Mouse (Mus musculus) neural tube, embryonic 11.5 days (tissue): ENCODE results near the gene Mslnl. TPM values are rescaled to one million over a fixed set of nuclear protein-coding genes. Genes with fewer than 3 reads are reported as not detected.

Experiments
- ATAC-seq: fragments of 200-750 bp; cut with Nextera tagmentation; 2 replicates; pipeline ENCODE4 v1.8.0; 2017; ENCODE audit warnings: moderate number of reproducible peaks, mild to moderate bottlenecking, moderate TSS enrichment, moderate library complexity; ENCODE audit not compliant: insufficient read depth, low FRiP score, low TSS enrichment
- DNase-seq: peaks from one replicate; pipeline ENCODE4 v3.0.0-alpha.2; 2015; ENCODE audit warnings: low spot score
- H3K27ac ChIP-seq: fragments of 300-500 bp; sonication (generic); 2 replicates; pipeline ENCODE4 v1.5.1; 2014; ENCODE audit warnings: low read depth, mild to moderate bottlenecking, low read length
- H3K27me3 ChIP-seq: fragments of 300-500 bp; sonication (generic); 2 replicates; pipeline ENCODE4 v1.6.1; 2014; ENCODE audit warnings: mild to moderate bottlenecking, low read length, mixed read lengths; ENCODE audit not compliant: control insufficient read depth, insufficient read depth
- H3K36me3 ChIP-seq: fragments of 300-500 bp; sonication (generic); 2 replicates; pipeline ENCODE4 v1.6.1; 2014; ENCODE audit warnings: mild to moderate bottlenecking, low read length, moderate library complexity, mixed read lengths; ENCODE audit not compliant: control insufficient read depth, insufficient read depth
- H3K4me1 ChIP-seq: fragments of 300-500 bp; sonication (generic); 2 replicates; pipeline ENCODE4 v1.6.1; 2014; ENCODE audit warnings: low read length, mixed read lengths; ENCODE audit not compliant: control insufficient read depth, insufficient read depth
- H3K4me2 ChIP-seq: fragments of 300-500 bp; sonication (generic); 2 replicates; pipeline ENCODE4 v1.6.1; 2014; ENCODE audit warnings: low read depth, mild to moderate bottlenecking, moderate library complexity
- H3K4me3 ChIP-seq: fragments of 300-500 bp; sonication (generic); 2 replicates; pipeline ENCODE4 v1.5.1; 2014; ENCODE audit warnings: low read depth, low read length
- H3K9ac ChIP-seq: fragments of 300-500 bp; sonication (generic); 2 replicates; pipeline ENCODE4 v1.6.1; 2014; ENCODE audit warnings: mild to moderate bottlenecking, low read length
- H3K9me3 ChIP-seq: fragments of 300-500 bp; sonication (generic); 2 replicates; pipeline ENCODE4 v1.6.1; 2016; ENCODE audit warnings: low read length; ENCODE audit not compliant: control insufficient read depth
- WGBS: fragments of 180-500 bp; shearing (Covaris S2); extraction: QIAGEN DNeasy Blood & Tissue Kit; methylation state at CpG from one replicate; pipeline ENCODE4 v1.1.7; 2014; 5-methylcytosine and 5-hydroxymethylcytosine counted together
- polyA plus RNA-seq: library from polyadenylated mRNA; unstranded; fragments of >200 nt; fragmentation: Nextera tagmentation; extraction: Ambion mirVana; gene quantifications from 2 replicates; pipeline ENCODE4 v1.2.1, GENCODE M21; 2014

Mslnl gene
- polyA plus RNA-seq, result 0.13 TPM in 1 of 2 replicates, not detected in the other

DNA sequence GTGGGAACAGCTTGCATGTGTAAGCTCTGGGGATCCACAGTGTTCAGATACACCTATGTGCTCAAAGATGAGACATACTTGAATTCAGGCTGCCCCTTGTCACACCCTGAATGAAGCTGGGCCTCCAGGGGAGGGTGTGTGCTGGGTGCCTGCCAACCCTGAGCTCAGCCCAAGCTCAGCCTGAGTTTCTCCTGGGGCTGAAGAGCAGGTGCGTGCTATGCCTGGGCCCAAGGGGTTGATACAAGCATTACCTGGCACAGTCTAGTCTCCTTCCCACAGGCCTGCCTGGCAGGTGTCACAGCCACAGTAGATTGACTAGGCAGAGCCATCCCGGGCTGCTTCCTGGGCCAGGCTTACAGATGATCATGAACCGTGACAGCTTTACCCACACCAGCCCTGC, at the start of gene Mslnl:
Mslnl (plus strand) TSS at position 298 of the 400 bp plus-strand sequence.
- Histone ChIP-seq H3K27ac (no peak within 1 kb of the TSS), H3K9me3 (no peaks in the 10 kb centered on the region), H3K36me3 (no peaks in the 10 kb centered on the region), H3K9ac (no peak within 1 kb of the TSS), H3K4me1 (no peaks in the 10 kb centered on the region), H3K27me3 (no peaks in the 10 kb centered on the region), H3K4me2 (no peak within 1 kb of the TSS), H3K4me3 (no peak within 1 kb of the TSS)
- ATAC-seq (no peak), DNase-seq (no peak)
- WGBS, result 91% methylated on average over 3 of the region's 3 CpGs

DNA sequence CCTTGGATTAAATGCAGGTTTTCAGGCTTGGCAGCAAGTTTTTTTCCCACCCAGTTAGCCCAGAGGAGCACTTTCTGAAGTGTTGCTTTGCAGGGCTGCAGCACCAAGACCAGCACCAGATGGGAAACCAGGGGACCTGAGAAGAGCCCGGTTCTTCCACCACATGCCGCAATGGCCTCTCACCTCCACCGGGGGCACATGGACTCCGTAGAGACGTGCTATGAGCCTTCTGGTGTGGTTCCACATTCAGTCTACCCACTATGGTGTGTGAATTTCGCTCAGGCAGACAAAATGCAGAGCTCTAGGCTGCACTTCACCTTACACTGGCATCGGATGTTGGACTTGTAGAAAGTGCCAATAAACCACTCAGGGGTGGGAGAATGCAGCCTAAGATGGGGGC, 49.5 kb upstream of the Mslnl start:
- no peaks in the 10 kb centered on the region for H3K9me3 ChIP-seq
- WGBS, result 51% methylated on average over 7 of the region's 7 CpGs
- H3K36me3 ChIP-seq, result no peaks in the 10 kb centered on the region
- peak; percentile 56 for DNase-seq
- no peak overlapping the region for H3K4me2 ChIP-seq
- H3K4me3 ChIP-seq, result no peak overlapping the region
- no peak overlapping the region for H3K9ac ChIP-seq
- no peak overlapping the region for H3K27ac ChIP-seq
- H3K4me1 ChIP-seq, result no peaks in the 10 kb centered on the region
- no peak for ATAC-seq
- H3K27me3 ChIP-seq, result no peaks in the 10 kb centered on the region

DNA sequence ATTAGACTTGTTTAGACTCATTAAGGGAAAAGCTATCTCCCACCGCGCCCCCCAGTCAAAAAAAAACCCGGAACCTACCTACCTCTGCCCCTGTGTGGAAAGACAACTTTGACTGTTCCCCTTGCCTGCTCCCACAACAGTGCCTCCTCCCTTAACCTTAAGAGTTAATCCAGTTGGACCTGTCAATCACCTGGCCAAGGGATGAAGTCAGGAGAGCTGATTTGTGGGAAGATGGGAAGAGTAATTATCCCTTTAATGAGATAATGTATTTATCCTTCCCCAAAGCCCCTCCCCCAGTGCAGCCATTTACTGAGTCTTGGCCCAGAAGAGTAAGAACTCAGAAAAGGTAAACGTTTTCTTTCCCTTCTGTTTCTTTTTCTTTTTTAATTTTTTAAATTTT, 46.9 kb upstream of the Mslnl start:
- ATAC-seq, result no peak
- Histone ChIP-seq H3K9me3 (no peaks in the 10 kb centered on the region), H3K27me3 (no peaks in the 10 kb centered on the region), H3K36me3 (no peaks in the 10 kb centered on the region), H3K4me3 (no peak overlapping the region), H3K9ac (no peak overlapping the region), H3K27ac (no peak overlapping the region), H3K4me1 (no peaks in the 10 kb centered on the region), H3K4me2 (no peak overlapping the region)
- no peak for DNase-seq
- 86% methylated on average over 4 of the region's 4 CpGs for WGBS

DNA sequence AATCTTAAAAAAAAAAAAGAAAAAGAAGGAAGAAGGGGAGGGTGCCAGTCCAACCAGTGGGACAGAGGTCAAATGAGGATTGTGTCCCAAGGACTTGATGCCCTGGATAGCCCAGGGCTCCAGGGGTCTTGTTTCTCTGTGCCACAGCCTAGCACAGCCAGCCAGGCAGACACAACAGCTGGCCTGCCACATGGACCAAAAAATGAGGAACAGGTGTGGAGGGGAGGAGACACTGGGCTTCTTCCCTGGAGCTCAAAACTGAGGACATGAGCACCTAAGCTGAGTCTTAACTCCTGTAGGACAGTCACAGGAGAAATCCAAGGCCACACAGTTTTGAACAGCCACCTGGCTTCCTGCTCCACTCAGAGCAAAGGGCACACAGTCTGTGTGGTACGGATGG, 39.6 kb upstream of the Mslnl start:
- no peaks in the 10 kb centered on the region for H3K27me3 ChIP-seq
- no peaks in the 10 kb centered on the region for H3K4me1 ChIP-seq
- H3K27ac ChIP-seq, result no peak overlapping the region
- no peak for DNase-seq
- 39% methylated on average over 1 of the region's 1 CpGs for WGBS
- H3K9ac ChIP-seq, result no peak overlapping the region
- no peaks in the 10 kb centered on the region for H3K36me3 ChIP-seq
- H3K4me3 ChIP-seq, result no peak overlapping the region
- H3K4me2 ChIP-seq, result no peak overlapping the region
- ATAC-seq, result no peak
- no peaks in the 10 kb centered on the region for H3K9me3 ChIP-seq

DNA sequence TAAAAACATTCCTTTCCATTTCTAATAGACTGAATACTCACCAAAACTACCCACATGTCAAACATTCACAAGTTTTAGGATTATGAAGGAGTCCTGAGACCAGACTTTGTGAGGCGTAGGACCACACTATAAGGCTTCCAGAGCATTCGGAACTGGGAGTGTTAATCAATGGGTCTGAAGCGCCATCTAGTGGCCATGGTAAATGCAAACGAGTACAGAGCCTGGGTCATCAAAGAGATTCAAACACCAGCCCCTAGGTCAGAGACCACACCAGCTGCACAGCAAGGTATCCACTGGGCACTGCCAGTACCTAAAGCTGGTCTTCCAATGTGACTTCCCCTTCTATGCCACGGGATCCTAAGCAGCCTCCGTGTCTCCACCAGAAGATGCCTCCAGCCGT, 37.4 kb upstream of the Mslnl start:
- peak; percentile 82 for DNase-seq
- no peak overlapping the region for H3K9ac ChIP-seq
- 17% methylated on average over 7 of the region's 7 CpGs for WGBS
- ATAC-seq, result no peak
- no peaks in the 10 kb centered on the region for H3K9me3 ChIP-seq
- no peak overlapping the region for H3K27ac ChIP-seq
- H3K36me3 ChIP-seq, result no peaks in the 10 kb centered on the region
- H3K4me2 ChIP-seq, result no peak overlapping the region
- no peaks in the 10 kb centered on the region for H3K4me1 ChIP-seq
- no peaks in the 10 kb centered on the region for H3K27me3 ChIP-seq
- no peak overlapping the region for H3K4me3 ChIP-seq

DNA sequence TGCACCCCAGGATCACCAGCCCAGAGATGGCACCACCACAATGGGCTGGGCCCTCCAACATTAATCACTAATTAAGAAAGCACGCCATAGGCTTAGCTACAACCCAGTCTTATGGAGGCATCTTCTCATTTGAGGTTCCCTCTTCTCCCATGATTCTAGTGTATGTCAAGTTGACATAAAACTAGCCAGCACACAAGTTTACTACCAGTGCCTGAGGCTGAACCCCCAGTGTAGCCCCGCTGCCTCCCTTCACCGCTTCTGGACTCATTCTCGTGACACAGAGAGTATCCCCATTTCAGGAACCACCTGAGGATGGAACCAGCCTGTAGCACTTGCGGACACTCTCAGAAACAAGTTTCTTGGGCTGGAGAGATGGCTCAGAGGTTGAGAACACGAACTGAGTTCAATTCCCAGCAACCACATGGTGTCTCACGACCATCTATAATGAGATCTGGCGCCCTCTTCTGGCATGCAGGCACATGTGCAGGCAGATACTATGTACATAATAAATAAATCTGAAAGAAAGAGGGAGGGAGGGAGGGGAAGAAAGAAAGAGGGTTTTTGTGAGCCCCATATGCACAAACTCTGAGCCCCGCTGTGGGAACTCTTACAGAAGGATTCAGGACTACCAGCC, 34.9 kb upstream of the Mslnl start:
- WGBS, result 57% methylated on average over 9 of the region's 9 CpGs
- ATAC-seq, result no peak
- no peaks in the 10 kb centered on the region for H3K4me1 ChIP-seq
- H3K9me3 ChIP-seq, result no peaks in the 10 kb centered on the region
- no peak overlapping the region for H3K27ac ChIP-seq
- H3K4me3 ChIP-seq, result no peak overlapping the region
- H3K4me2 ChIP-seq, result no peak overlapping the region
- no peak overlapping the region for H3K9ac ChIP-seq
- no peaks in the 10 kb centered on the region for H3K27me3 ChIP-seq
- no peak for DNase-seq
- H3K36me3 ChIP-seq, result no peaks in the 10 kb centered on the region

DNA sequence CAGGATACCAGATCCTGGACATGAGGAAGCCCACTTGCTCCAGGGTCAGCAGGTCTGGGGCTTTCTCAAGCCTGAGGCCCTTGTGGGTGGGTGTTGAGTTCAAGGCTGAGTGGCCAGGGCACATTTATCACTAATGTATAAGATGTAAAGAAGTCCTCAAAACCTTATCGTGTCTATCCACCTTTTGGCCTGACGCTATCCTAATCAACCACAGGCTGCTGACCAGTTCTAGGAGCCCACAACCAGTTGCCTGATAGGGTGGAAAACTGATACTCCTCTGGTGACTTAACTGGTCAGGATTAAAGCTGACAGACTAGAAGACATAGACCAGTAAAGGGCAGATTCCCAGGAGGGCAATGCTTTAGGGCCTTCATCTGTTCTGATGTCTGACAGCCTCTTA, 25.8 kb upstream of the Mslnl start:
- H3K9me3 ChIP-seq, result no peaks in the 10 kb centered on the region
- ATAC-seq, result no peak
- no peak overlapping the region for H3K4me2 ChIP-seq
- DNase-seq, result no peak
- H3K36me3 ChIP-seq, result no peaks in the 10 kb centered on the region
- H3K9ac ChIP-seq, result no peak overlapping the region
- no peaks in the 10 kb centered on the region for H3K27me3 ChIP-seq
- H3K4me1 ChIP-seq, result no peaks in the 10 kb centered on the region
- WGBS, result 83% methylated on average over 2 of the region's 2 CpGs
- H3K4me3 ChIP-seq, result no peak overlapping the region
- H3K27ac ChIP-seq, result no peak overlapping the region

DNA sequence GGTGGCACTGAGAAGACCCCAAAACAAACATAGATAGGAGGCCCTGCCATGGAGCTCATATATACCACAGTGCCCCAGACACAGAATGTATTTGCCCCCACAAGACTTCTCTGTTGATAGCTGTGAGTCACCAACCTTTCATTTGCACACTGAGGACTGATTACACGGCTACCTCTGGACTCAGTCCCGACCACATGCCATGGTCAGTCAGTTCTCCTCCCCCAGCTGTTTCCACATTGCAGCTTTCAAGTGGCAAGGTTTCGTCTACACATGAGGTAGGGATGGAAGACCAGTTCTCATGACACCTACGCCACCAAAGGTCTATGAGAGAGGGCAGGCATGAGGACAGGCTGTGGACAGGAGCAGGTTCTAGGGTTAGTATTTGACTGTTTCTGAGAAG, 24.7 kb upstream of the Mslnl start:
- no peaks in the 10 kb centered on the region for H3K9me3 ChIP-seq
- no peak overlapping the region for H3K27ac ChIP-seq
- H3K27me3 ChIP-seq, result no peaks in the 10 kb centered on the region
- no peaks in the 10 kb centered on the region for H3K36me3 ChIP-seq
- 87% methylated on average over 4 of the region's 4 CpGs for WGBS
- ATAC-seq, result no peak
- H3K4me3 ChIP-seq, result no peak overlapping the region
- no peak overlapping the region for H3K9ac ChIP-seq
- no peak overlapping the region for H3K4me2 ChIP-seq
- no peaks in the 10 kb centered on the region for H3K4me1 ChIP-seq
- no peak for DNase-seq

DNA sequence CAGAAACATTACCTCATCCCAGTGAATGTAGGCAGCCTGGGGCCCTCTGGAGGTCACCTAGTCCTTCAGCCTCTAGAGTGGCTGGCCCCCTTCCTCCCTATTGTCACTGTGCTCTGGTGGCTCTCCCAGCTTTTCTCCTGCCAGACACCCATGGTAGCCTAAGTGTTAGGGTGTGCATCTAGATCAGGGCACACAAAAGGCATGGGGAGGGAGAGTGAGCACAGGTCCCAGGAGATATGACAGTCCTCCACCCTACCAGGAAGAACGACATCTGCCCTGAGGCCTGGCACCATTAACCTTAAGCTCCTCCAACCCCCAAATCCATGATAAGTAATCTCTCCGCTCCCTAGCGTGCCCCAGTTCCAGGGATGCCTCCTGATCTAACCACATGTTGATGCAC, 20.2 kb upstream of the Mslnl start:
- peaks cover 10% of the 10 kb centered on the region for H3K4me1 ChIP-seq
- no peak for DNase-seq
- H3K36me3 ChIP-seq, result peaks cover 2% of the 10 kb centered on the region; the same call in 1 of the 2 replicates
- H3K4me3 ChIP-seq, result no peak overlapping the region
- no peak overlapping the region for H3K9ac ChIP-seq
- H3K27ac ChIP-seq, result no peak overlapping the region
- 54% methylated on average over 3 of the region's 3 CpGs for WGBS
- peaks cover 19% of the 10 kb centered on the region for H3K27me3 ChIP-seq
- no peak overlapping the region for H3K4me2 ChIP-seq
- no peak for ATAC-seq
- no peaks in the 10 kb centered on the region for H3K9me3 ChIP-seq
